30 mouse cellular contexts compared by ENCODE assay signal in genomic region chr15:59974584-59974983, GRCm38 (mm10). TPM values are rescaled to one million over a fixed set of nuclear protein-coding genes. Genes with fewer than 3 reads are reported as not detected.
A peak's percentile ranks its signal among the peaks of the same experiment; 100 is the strongest.
DNase-seq lines count a peak whose midpoint lies in the region; ATAC-seq and TF ChIP-seq lines count a peak whose summit lies in the region.
"Had no signal": no experiment of that assay in that cellular context is flagged by ENCODE, and none has a peak within 500 bp of the region (broad histone marks: within the 10 kb centered on the region; RNA-seq: fewer than 3 reads in every experiment).

No protein-coding gene starts in this region.

- no peak overlapping the region for H3K27ac ChIP-seq in limb, embryonic 11.5 days (replicated peaks; ENCODE audit: low read depth, low read length)
- no peak overlapping the region for H3K27ac ChIP-seq in limb, embryonic 10.5 days
- no peak overlapping the region for H3K27ac ChIP-seq in embryonic facial prominence, embryonic 11.5 days (replicated peaks; ENCODE audit: low read depth, low read length)
- H3K27ac ChIP-seq in heart, adult 2 months: no peak overlapping the region
- H3K27ac ChIP-seq: hindbrain, postnatal 0 days; liver, embryonic 13.5 days; midbrain, embryonic 15.5 days; stomach, embryonic 15.5 days had no signal

- no peak overlapping the region for H3K9ac ChIP-seq in limb, embryonic 11.5 days (ENCODE audit: low read length)
- no peak overlapping the region for H3K9ac ChIP-seq in embryonic facial prominence, embryonic 11.5 days (replicated peaks; ENCODE audit: low read length)
- no peak overlapping the region for H3K9ac ChIP-seq in heart, adult 2 months (ENCODE audit: low read depth, low read length)
- H3K9ac ChIP-seq: kidney, embryonic 15.5 days; liver, embryonic 13.5 days; midbrain, embryonic 15.5 days; stomach, embryonic 15.5 days had no signal

- H3K27me3 ChIP-seq in limb, embryonic 11.5 days (ENCODE audit: control insufficient read depth, insufficient read depth, low read length): no peaks in the 10 kb centered on the region
- H3K27me3 ChIP-seq in limb, embryonic 10.5 days (ENCODE audit: low read depth, poor library complexity, severe bottlenecking): no peaks in the 10 kb centered on the region
- no peaks in the 10 kb centered on the region for H3K27me3 ChIP-seq in embryonic facial prominence, embryonic 11.5 days (ENCODE audit: control insufficient read depth, insufficient read depth, low read length)
- no peaks in the 10 kb centered on the region for H3K27me3 ChIP-seq in heart, adult 2 months (ENCODE audit: control insufficient read depth, insufficient read depth, low read length)
- H3K27me3 ChIP-seq: kidney, embryonic 15.5 days; liver, embryonic 13.5 days; midbrain, embryonic 15.5 days; stomach, embryonic 15.5 days had no signal

- no peaks in the 10 kb centered on the region for H3K79me2 ChIP-seq in heart, adult 2 months (replicated peaks; ENCODE audit: control insufficient read depth, insufficient read depth, low read length)

- ATAC-seq in limb, embryonic 11.5 days (ENCODE audit: insufficient number of reproducible peaks, low FRiP score, low TSS enrichment, low read depth): no peak
- ATAC-seq in embryonic facial prominence, embryonic 11.5 days (replicated peaks; ENCODE audit: insufficient number of reproducible peaks, low FRiP score, low TSS enrichment, low read depth): no peak
- ATAC-seq: hindbrain, postnatal 0 days; intestine, postnatal 0 days had no signal

- no peak for TF ChIP-seq CTCF in heart, adult 2 months (IDR thresholded peaks at IDR 0.05)

- intact Hi-C loops in heart, adult 2 months (cut with DNase I): no loop called here

- no peak overlapping the region for H3K4me3 ChIP-seq in limb, embryonic 11.5 days (ENCODE audit: low read depth, low read length)
- no peak overlapping the region for H3K4me3 ChIP-seq in limb, embryonic 10.5 days
- H3K4me3 ChIP-seq in embryonic facial prominence, embryonic 11.5 days (ENCODE audit: low read depth, low read length): no peak overlapping the region
- no peak overlapping the region for H3K4me3 ChIP-seq in heart, adult 2 months
- H3K4me3 ChIP-seq: kidney, embryonic 15.5 days; liver, embryonic 13.5 days; midbrain, embryonic 15.5 days; stomach, embryonic 15.5 days had no signal

- H3K4me1 ChIP-seq in limb, embryonic 11.5 days (ENCODE audit: control insufficient read depth, insufficient read depth, low read length): no peaks in the 10 kb centered on the region
- peaks cover 30% of the 10 kb centered on the region for H3K4me1 ChIP-seq in limb, embryonic 10.5 days
- no peaks in the 10 kb centered on the region for H3K4me1 ChIP-seq in embryonic facial prominence, embryonic 11.5 days (ENCODE audit: control insufficient read depth, insufficient read depth, low read length)
- H3K4me1 ChIP-seq in heart, adult 2 months (ENCODE audit: control insufficient read depth, insufficient read depth, low read length): no peaks in the 10 kb centered on the region
- H3K4me1 ChIP-seq: kidney, embryonic 15.5 days; liver, embryonic 13.5 days; midbrain, embryonic 15.5 days; stomach, embryonic 15.5 days had no signal

- peak; percentile 21 for DNase-seq in embryo, embryonic 10 days (ENCODE audit: low spot score)
- DNase-seq in embryo, embryonic 9.5 days (ENCODE audit: extremely low spot score): no peak
- DNase-seq in limb, embryonic 11.5 days (ENCODE audit: low spot score): peak; percentile 31
- DNase-seq in limb, embryonic 10.5 days (ENCODE audit: low spot score): no peak
- peak; percentile 59 for DNase-seq in embryonic facial prominence, embryonic 11.5 days (ENCODE audit: low spot score)
- peak; percentile 38 for DNase-seq in mesoderm, embryonic 11.5 days (ENCODE audit: low read depth, low spot score)
- no peak for DNase-seq in heart, adult 8-10 months (ENCODE audit: low spot score)
- no peak for DNase-seq in heart, adult 2 months
- DNase-seq: adrenal gland, postnatal 36 days; cerebellum, adult 2 months; cerebellum, postnatal 36 days; gastrocnemius, postnatal 36 days; kidney, postnatal 4 days; liver, embryonic 13.5 days; lung, adult 2 months; lung, postnatal 36 days; right cerebral cortex, adult 18-20 months; thymus, postnatal 25 days had no signal

- TF ChIP-seq EP300 in heart, adult 2 months (IDR thresholded peaks at IDR 0.05; ENCODE audit: insufficient read depth, low read depth, low read length): no peak

- H3K4me2 ChIP-seq in limb, embryonic 11.5 days (ENCODE audit: low read depth, severe bottlenecking): no peak overlapping the region
- no peak overlapping the region for H3K4me2 ChIP-seq in embryonic facial prominence, embryonic 11.5 days (ENCODE audit: low read depth, low read length)
- H3K4me2 ChIP-seq: kidney, embryonic 15.5 days; liver, embryonic 13.5 days; midbrain, embryonic 15.5 days; stomach, embryonic 15.5 days had no signal

- WGBS in limb, embryonic 11.5 days: 11% methylated on average over 5 of the region's 5 CpGs
- WGBS in limb, embryonic 10.5 days: 27% methylated on average over 5 of the region's 5 CpGs
- 47% methylated on average over 5 of the region's 5 CpGs for WGBS in embryonic facial prominence, embryonic 11.5 days
- 54% methylated on average over 5 of the region's 5 CpGs for WGBS in heart, adult 2 months

- no peak for TF ChIP-seq POLR2A in heart, adult 2 months (IDR thresholded peaks at IDR 0.05; ENCODE audit: insufficient read depth, low read depth, low read length)

- no peaks in the 10 kb centered on the region for H3K36me3 ChIP-seq in limb, embryonic 11.5 days (ENCODE audit: control insufficient read depth, insufficient read depth, low read length)
- H3K36me3 ChIP-seq in limb, embryonic 10.5 days: no peaks in the 10 kb centered on the region
- H3K36me3 ChIP-seq in embryonic facial prominence, embryonic 11.5 days (replicated peaks; ENCODE audit: control insufficient read depth, insufficient read depth, low read depth, low read length): no peaks in the 10 kb centered on the region
- no peaks in the 10 kb centered on the region for H3K36me3 ChIP-seq in heart, adult 2 months (ENCODE audit: control insufficient read depth, insufficient read depth, low read length)
- H3K36me3 ChIP-seq: kidney, embryonic 15.5 days; liver, embryonic 13.5 days; midbrain, embryonic 15.5 days; stomach, embryonic 15.5 days had no signal

- H3K9me3 ChIP-seq in limb, embryonic 11.5 days (ENCODE audit: control insufficient read depth, low read length): no peaks in the 10 kb centered on the region
- H3K9me3 ChIP-seq in limb, embryonic 10.5 days (replicated peaks): no peaks in the 10 kb centered on the region
- no peaks in the 10 kb centered on the region for H3K9me3 ChIP-seq in embryonic facial prominence, embryonic 11.5 days (replicated peaks; ENCODE audit: control insufficient read depth, low read length)
- H3K9me3 ChIP-seq: kidney, embryonic 15.5 days; liver, embryonic 13.5 days; midbrain, embryonic 15.5 days; stomach, embryonic 15.5 days had no signal

RNA-seq across cellular contexts. Expression of gene 4933412E24Rik, which starts 41.8 kb away (rescaled TPM):
- not detected in 2 replicates for polyA plus RNA-seq in limb, embryonic 11.5 days (2014; fragmentation: Nextera tagmentation; extraction: Ambion mirVana)
- not detected in 2 replicates for polyA plus RNA-seq in limb, embryonic 10.5 days (2016; fragmentation: Nextera tagmentation; extraction: Ambion mirVana)
- polyA plus RNA-seq in embryonic facial prominence, embryonic 11.5 days (2014; fragmentation: Nextera tagmentation; extraction: Ambion mirVana): not detected in 2 replicates
- total RNA-seq in heart, adult 8-10 months (2022): not detected
- total RNA-seq in heart, adult 2 months (2021): not detected
- not detected in 2 replicates for polyA plus RNA-seq in heart, adult 2 months (2012; rRNA removed)
- total RNA-seq: adrenal gland, postnatal 36 days; gastrocnemius, postnatal 36 days; hematopoietic stem cell, adult 5-6 weeks; hindbrain, postnatal 0 days; left cerebral cortex, postnatal 14 days; megakaryocyte-erythroid progenitor cell, adult 5-6 weeks had no signal
- polyA plus RNA-seq: cerebellum, adult 2 months; forebrain, embryonic 11.5 days; heart, postnatal 0 days; hindbrain, postnatal 0 days; intestine, postnatal 0 days; kidney, embryonic 15.5 days; limb, embryonic 14.5 days; liver, embryonic 13.5 days; lung, adult 2 months; midbrain, embryonic 15.5 days; neural tube, embryonic 14.5 days; stomach, embryonic 15.5 days had no signal

Comparison
In these comparisons a context has a peak if more than half of its experiments do, and no peak if none do; other contexts are left out.
1. DNase-seq: peak in embryo, embryonic 10 days (single experiment), limb, embryonic 11.5 days (single experiment), embryonic facial prominence, embryonic 11.5 days (single experiment) and mesoderm, embryonic 11.5 days (single experiment); none in embryo, embryonic 9.5 days (single experiment), limb, embryonic 10.5 days (single experiment), heart, adult 8-10 months (single experiment) and heart, adult 2 months (0 of 2).